Mouse (Mus musculus): Measurements from ENCODE around the gene Pnliprp2. TPM values are rescaled to one million over a fixed set of nuclear protein-coding genes. Genes with fewer than 3 reads are reported as not detected.

Gene Pnliprp2
- polyA plus RNA-seq, 1 experiment from 2014 or later = not detected

DNA sequence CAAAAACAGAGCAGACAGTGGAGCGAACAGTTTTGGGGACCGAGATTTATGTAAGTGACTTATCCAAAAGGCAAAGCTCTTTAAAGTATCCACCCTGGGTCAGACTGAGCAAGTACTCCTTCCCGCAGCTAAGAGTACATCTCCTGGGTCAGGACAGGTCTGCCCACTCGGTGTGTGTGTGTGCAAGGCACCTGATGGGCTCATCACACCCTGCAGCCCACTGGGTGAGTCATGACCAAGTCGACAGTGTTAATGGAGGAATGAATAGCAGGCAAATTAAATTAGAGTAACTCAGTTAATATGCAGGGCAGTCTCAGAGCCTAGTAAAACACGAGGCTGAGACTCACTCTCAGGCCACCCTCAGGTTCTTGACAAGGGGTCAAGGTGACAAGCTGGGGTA, 49.3 kb downstream of the Pnliprp2 start:
- 83% methylated on average over 6 of the region's 6 CpGs for WGBS
- H3K9me3 ChIP-seq (ENCODE audit: control insufficient read depth, low read length) = no peaks in the 10 kb centered on the region
- ATAC-seq (ENCODE audit: low FRiP score, low TSS enrichment) (no peak), DNase-seq (no peak)
- H3K27me3 ChIP-seq (ENCODE audit: control insufficient read depth, insufficient read depth, low read length) = no peaks in the 10 kb centered on the region
- no peaks in the 10 kb centered on the region for H3K4me1 ChIP-seq (ENCODE audit: control insufficient read depth, insufficient read depth, low read length)
- H3K4me3 ChIP-seq (replicated peaks; ENCODE audit: low read depth, low read length) = no peak overlapping the region
- peaks cover 8% of the 10 kb centered on the region; the same call in 1 of the 2 replicates for H3K36me3 ChIP-seq (ENCODE audit: control insufficient read depth, insufficient read depth, low read length)
- no peak overlapping the region for H3K4me2 ChIP-seq (ENCODE audit: low read length)
- no peak overlapping the region for H3K9ac ChIP-seq (replicated peaks; ENCODE audit: low read length)
- no peak overlapping the region for H3K27ac ChIP-seq (replicated peaks; ENCODE audit: low read depth, low read length)

DNA sequence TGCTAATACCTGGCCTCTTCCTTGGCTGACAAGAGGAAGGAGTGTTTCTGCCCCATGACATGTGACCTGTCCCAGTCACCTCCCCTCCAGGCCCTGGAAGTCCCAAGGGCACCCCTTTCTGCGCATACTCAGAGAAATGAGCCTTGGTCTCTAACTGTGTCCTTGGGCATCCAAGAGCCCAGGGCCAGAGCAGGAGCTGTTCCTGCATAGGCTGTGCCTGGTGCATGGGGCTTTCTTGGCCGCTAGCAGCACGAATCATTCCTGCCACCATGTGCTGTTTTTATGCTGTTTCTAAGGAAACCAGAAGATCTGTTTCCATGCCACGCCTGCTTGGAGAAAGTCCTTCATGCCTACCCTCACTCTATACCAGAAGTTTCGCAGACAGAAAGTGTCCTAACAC, 51.0 kb downstream of the Pnliprp2 start:
- H3K4me1 ChIP-seq (ENCODE audit: control insufficient read depth, insufficient read depth, low read length) = no peaks in the 10 kb centered on the region
- H3K4me3 ChIP-seq (replicated peaks; ENCODE audit: low read depth, low read length) = no peak overlapping the region
- no peaks in the 10 kb centered on the region for H3K27me3 ChIP-seq (ENCODE audit: control insufficient read depth, insufficient read depth, low read length)
- H3K9ac ChIP-seq (replicated peaks; ENCODE audit: low read length) = no peak overlapping the region
- no peak for DNase-seq
- no peak for ATAC-seq (ENCODE audit: low FRiP score, low TSS enrichment)
- no peaks in the 10 kb centered on the region for H3K36me3 ChIP-seq (ENCODE audit: control insufficient read depth, insufficient read depth, low read length)
- WGBS = 79% methylated on average over 5 of the region's 5 CpGs
- no peak overlapping the region for H3K4me2 ChIP-seq (ENCODE audit: low read length)
- no peaks in the 10 kb centered on the region for H3K9me3 ChIP-seq (ENCODE audit: control insufficient read depth, low read length)
- no peak overlapping the region for H3K27ac ChIP-seq (replicated peaks; ENCODE audit: low read depth, low read length)

DNA sequence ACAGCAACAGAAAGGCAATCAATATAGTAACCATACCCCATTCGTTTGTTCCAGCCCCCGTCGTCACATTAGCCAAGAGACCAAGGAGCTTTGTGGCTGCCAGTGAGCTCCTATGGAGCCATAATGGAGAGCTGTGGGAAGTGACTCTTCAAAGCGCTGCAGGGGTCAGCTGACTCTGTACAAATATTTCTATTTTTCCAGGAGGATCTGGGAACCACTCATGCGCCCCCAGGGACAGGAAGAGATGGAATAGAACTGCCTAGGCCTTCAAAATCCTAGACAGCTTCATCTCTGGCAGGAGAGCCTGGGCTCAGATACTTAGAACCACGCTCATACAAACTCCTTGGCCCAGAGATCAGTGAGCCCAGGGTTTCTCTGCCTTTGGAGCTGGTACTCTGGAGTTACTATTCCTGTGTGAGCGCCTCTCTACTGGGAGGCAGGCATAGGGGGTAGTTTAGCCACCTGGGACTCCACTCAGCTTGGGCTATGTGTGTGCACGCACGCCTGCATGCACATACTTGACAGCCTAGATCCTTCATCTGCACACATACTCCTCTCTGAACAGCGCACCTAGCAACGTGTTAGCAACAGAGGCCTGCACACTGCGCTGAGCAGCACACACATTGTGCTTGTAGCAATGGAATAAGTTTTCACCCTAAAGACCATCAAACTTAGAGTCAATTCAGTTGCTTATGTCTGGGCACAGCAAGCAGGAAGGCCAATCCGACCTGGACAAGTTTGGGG, 55.8 kb downstream of the Pnliprp2 start:
- peaks cover 13% of the 10 kb centered on the region for H3K36me3 ChIP-seq (ENCODE audit: control insufficient read depth, insufficient read depth, low read length)
- H3K4me1 ChIP-seq (ENCODE audit: control insufficient read depth, insufficient read depth, low read length) = no peaks in the 10 kb centered on the region
- no peak overlapping the region for H3K4me3 ChIP-seq (replicated peaks; ENCODE audit: low read depth, low read length)
- H3K9me3 ChIP-seq (ENCODE audit: control insufficient read depth, low read length) = no peaks in the 10 kb centered on the region
- H3K27ac ChIP-seq (replicated peaks; ENCODE audit: low read depth, low read length) = no peak overlapping the region
- 85% methylated on average over 13 of the region's 13 CpGs for WGBS
- no peak overlapping the region for H3K9ac ChIP-seq (replicated peaks; ENCODE audit: low read length)
- no peak overlapping the region for H3K4me2 ChIP-seq (ENCODE audit: low read length)
- H3K27me3 ChIP-seq (ENCODE audit: control insufficient read depth, insufficient read depth, low read length) = no peaks in the 10 kb centered on the region
- DNase-seq = no peak
- no peak for ATAC-seq (ENCODE audit: low FRiP score, low TSS enrichment)

DNA sequence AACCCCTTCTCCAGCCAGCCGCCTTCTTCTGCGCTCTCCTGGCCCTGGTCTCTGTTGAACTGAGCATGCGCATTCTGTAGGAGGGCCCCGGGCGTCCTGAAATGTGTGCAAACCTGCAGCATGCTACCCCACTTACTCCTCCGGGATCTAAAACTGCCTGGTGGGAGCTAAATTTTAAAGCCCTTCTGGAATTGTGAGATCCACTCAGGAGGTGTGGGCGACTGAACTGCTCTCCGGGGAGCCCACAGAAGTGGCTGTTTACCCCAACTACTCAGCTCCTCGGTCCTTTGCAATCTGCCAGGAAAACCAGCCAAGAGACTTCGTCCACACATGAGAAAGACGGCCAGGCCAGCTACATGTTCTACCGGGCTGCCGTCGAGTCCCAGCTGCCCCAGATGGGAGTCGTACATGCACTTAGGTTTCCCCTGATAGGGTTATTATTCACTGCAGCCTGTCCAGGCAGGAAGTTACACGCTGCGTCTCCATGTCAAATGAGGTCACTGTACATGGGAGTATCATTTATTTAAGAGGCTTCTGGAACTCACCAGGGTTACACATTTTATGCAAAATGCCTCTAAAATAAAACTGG, 57.0 kb downstream of the Pnliprp2 start:
- Histone ChIP-seq H3K4me1 (ENCODE audit: control insufficient read depth, insufficient read depth, low read length) (no peaks in the 10 kb centered on the region), H3K9ac (replicated peaks; ENCODE audit: low read length) (no peak overlapping the region), H3K27me3 (ENCODE audit: control insufficient read depth, insufficient read depth, low read length) (no peaks in the 10 kb centered on the region), H3K27ac (replicated peaks; ENCODE audit: low read depth, low read length) (no peak overlapping the region), H3K36me3 (ENCODE audit: control insufficient read depth, insufficient read depth, low read length) (peaks cover 13% of the 10 kb centered on the region), H3K4me2 (ENCODE audit: low read length) (no peak overlapping the region), H3K4me3 (replicated peaks; ENCODE audit: low read depth, low read length) (no peak overlapping the region), H3K9me3 (ENCODE audit: control insufficient read depth, low read length) (no peaks in the 10 kb centered on the region)
- 85% methylated on average over 17 of the region's 17 CpGs for WGBS
- ATAC-seq (ENCODE audit: low FRiP score, low TSS enrichment) = no peak
- no peak for DNase-seq

DNA sequence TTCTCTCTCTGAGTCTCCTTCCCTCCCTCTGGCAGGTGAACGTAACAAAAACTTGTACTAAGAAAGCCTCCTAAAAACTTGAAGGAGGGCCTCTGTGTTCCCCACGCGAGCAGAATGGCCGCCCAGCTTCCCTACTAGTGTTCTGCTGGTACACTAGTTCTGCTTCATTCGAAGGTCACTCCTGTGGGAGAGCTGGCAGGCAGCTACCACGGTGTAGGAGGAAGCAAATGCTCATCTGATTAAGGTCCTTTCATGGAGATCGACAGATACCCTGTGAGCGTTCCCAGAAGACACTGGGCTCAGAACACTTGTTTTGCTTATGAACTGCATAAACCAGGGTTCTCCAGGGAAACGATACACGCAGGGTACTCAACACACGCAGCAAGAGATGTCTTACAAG, 57.9 kb downstream of the Pnliprp2 start:
- Histone ChIP-seq H3K4me1 (ENCODE audit: control insufficient read depth, insufficient read depth, low read length) (no peaks in the 10 kb centered on the region), H3K9ac (replicated peaks; ENCODE audit: low read length) (no peak overlapping the region), H3K27ac (replicated peaks; ENCODE audit: low read depth, low read length) (no peak overlapping the region), H3K4me2 (ENCODE audit: low read length) (no peak overlapping the region), H3K36me3 (ENCODE audit: control insufficient read depth, insufficient read depth, low read length) (peaks cover 13% of the 10 kb centered on the region), H3K4me3 (replicated peaks; ENCODE audit: low read depth, low read length) (no peak overlapping the region), H3K27me3 (ENCODE audit: control insufficient read depth, insufficient read depth, low read length) (no peaks in the 10 kb centered on the region), H3K9me3 (ENCODE audit: control insufficient read depth, low read length) (no peaks in the 10 kb centered on the region)
- DNase-seq = no peak
- no peak for ATAC-seq (ENCODE audit: low FRiP score, low TSS enrichment)
- WGBS = 81% methylated on average over 11 of the region's 11 CpGs

DNA sequence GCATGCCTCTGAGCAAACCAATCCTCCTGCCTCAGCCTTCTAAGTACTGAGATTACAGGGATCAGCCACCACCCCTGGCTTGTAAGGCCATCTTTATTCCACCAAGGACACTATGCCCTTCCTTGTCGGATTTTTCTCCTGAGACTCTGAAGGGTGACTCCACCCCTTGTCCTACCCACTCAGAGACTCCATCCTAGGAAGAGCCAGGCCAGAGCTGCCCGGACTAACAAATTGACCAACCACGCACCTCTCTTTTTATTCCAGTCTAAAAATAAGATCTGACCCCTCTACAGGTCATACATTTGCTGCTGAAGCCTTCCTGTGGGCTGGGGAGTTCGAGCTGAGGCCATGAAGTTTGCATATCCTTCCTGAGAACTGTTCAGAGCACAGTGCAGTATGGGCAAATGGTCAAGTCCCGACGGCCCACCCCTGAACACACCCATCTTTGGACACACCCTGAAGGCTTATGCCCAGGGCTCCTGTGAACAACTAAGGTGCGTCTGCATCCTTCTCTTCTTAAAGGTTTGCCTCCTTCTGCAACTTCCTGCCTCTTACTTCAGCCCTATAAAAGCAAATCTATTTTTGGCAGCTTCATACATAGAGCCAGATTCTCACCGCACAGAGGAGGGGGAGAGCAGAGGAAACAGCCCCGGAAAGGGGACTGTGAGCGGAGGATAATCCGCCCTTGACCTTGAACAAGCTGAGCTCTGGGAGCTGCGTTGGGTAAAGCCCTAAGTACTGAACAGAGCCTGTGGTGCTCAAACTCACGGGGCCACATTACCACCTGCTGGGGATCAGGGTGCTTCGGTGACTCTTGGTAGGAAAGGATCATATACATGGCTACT, 59.3 kb downstream of the Pnliprp2 start:
- 86% methylated on average over 14 of the region's 14 CpGs for WGBS
- H3K4me1 ChIP-seq (ENCODE audit: control insufficient read depth, insufficient read depth, low read length) = peaks cover 4% of the 10 kb centered on the region
- ATAC-seq (ENCODE audit: low FRiP score, low TSS enrichment) (no peak), DNase-seq (no peak)
- peaks cover 13% of the 10 kb centered on the region for H3K36me3 ChIP-seq (ENCODE audit: control insufficient read depth, insufficient read depth, low read length)
- H3K4me2 ChIP-seq (ENCODE audit: low read length) = no peak overlapping the region
- no peaks in the 10 kb centered on the region for H3K9me3 ChIP-seq (ENCODE audit: control insufficient read depth, low read length)
- H3K9ac ChIP-seq (replicated peaks; ENCODE audit: low read length) = no peak overlapping the region
- H3K27me3 ChIP-seq (ENCODE audit: control insufficient read depth, insufficient read depth, low read length) = no peaks in the 10 kb centered on the region
- H3K27ac ChIP-seq (replicated peaks; ENCODE audit: low read depth, low read length) = no peak overlapping the region
- H3K4me3 ChIP-seq (replicated peaks; ENCODE audit: low read depth, low read length) = no peak overlapping the region

DNA sequence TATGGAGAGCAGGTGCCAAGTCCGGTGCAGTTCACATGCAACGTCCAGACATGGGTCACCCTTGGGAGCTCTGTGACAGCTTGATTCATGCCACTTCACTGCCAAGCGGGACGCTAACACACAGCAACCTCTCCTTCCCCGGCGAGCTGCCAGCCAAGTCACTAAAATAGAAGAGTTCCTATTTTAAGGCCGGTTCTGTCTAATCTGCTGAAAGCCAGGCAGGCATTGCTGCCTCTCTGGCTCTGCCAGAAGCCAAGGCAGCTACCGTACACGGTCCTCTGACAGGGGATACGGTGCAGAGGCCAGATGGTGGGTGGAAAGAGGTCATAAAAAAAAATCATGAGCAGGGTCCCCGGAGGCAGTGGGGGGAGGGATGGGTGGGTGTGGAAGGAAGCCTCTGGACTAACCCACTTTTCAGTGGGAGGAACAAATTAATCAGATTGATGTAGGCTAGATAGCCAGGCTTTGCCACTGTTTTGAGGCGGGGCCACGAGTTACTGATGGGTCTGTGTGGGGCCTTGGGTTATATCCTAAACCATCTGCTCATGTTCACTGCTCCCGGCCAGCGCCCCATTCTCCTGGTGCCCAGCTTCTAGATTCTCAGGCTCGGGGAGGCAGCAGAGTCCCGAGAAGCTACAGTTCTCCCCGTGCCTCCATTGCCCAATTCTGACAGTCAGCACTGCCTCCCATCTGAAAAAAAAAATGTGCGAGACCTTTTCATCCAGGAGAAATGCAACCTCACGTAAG, 63.1 kb downstream of the Pnliprp2 start:
- ATAC-seq (ENCODE audit: low FRiP score, low TSS enrichment) = no peak; the same call in 1 of the 2 replicates
- no peak overlapping the region for H3K27ac ChIP-seq (replicated peaks; ENCODE audit: low read depth, low read length)

DNA sequence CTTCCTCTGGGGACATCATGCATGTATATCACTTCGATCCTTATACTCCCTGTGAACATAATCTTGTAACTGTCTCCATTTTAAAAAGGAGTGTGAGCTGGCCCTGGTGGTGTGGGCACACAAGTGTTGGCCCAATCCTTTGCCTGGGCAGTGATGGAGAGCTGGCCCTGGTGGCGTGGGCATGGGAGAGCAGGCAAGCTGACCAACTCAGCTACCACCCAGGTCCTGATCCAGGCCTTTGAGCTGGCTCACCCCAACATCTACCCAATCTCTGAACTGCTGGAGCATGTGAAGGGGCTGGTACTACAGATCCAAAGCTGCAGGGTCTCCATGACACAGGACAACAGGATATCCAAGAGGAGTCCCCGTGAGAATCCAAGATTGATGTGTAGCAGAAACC, 63.8 kb downstream of the Pnliprp2 start:
- 79% methylated on average over 3 of the region's 3 CpGs for WGBS
- ATAC-seq (ENCODE audit: low FRiP score, low TSS enrichment) = no peak

More for the DNA sequence above, 63.1 kb downstream of the Pnliprp2 start:
- Histone ChIP-seq H3K4me3 (replicated peaks; ENCODE audit: low read depth, low read length) (no peak overlapping the region), H3K4me2 (ENCODE audit: low read length) (no peak overlapping the region), H3K9me3 (ENCODE audit: control insufficient read depth, low read length) (no peaks in the 10 kb centered on the region; the same call in 1 of the 2 replicates), H3K36me3 (ENCODE audit: control insufficient read depth, insufficient read depth, low read length) (peaks cover 17% of the 10 kb centered on the region), H3K9ac (replicated peaks; ENCODE audit: low read length) (no peak overlapping the region), H3K27me3 (ENCODE audit: control insufficient read depth, insufficient read depth, low read length) (no peaks in the 10 kb centered on the region), H3K4me1 (ENCODE audit: control insufficient read depth, insufficient read depth, low read length) (peaks cover 4% of the 10 kb centered on the region)
- WGBS = 64% methylated on average over 20 of the region's 20 CpGs
- no peak for DNase-seq

More for the DNA sequence above, 63.8 kb downstream of the Pnliprp2 start:
- Histone ChIP-seq H3K27ac (replicated peaks; ENCODE audit: low read depth, low read length) (no peak overlapping the region), H3K9ac (replicated peaks; ENCODE audit: low read length) (no peak overlapping the region), H3K4me1 (ENCODE audit: control insufficient read depth, insufficient read depth, low read length) (peaks cover 4% of the 10 kb centered on the region), H3K4me2 (ENCODE audit: low read length) (no peak overlapping the region), H3K36me3 (ENCODE audit: control insufficient read depth, insufficient read depth, low read length) (peaks cover 15% of the 10 kb centered on the region), H3K27me3 (ENCODE audit: control insufficient read depth, insufficient read depth, low read length) (no peaks in the 10 kb centered on the region), H3K9me3 (ENCODE audit: control insufficient read depth, low read length) (no peaks in the 10 kb centered on the region; the same call in 1 of the 2 replicates), H3K4me3 (replicated peaks; ENCODE audit: low read depth, low read length) (no peak overlapping the region)
- DNase-seq = no peak
